Mouse (Mus musculus): ENCODE measurements at regions not wholly inside any gene's neighbourhood (a gene's known extent, or its start where the extent isn't known, plus 50 kb on each side); places are given as distances from the start of the nearest gene placed in this dataset.
A peak's percentile ranks its signal among the peaks of the same experiment; 100 is the strongest.

DNA sequence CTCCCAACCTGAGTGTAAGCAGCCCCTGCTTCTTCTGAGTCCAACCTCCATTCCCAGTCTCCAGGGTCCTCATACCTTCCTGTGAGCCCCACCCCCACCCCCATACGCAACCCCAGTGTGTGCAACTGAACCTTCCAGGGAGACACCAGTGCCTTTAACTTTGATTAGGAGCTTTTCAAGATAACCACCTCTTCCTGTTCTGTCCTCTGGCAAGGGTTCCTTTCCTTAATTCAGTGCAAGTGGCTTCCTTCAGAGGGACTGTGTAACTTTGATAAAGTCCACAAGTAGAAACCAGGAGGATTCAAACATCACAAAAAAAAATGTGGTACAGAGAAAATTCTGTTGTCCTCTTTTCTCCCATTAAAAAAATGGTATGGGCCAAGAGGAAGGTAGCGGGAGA is 174.2 kb upstream of the Nfe2l3 start:
- H3K27ac ChIP-seq = no peak overlapping the region
- ATAC-seq (replicated peaks; ENCODE audit: insufficient number of reproducible peaks, insufficient read depth, low FRiP score, low read depth) = peak; percentile 53; the same call in 1 of the 2 replicates
- no peak overlapping the region for H3K4me2 ChIP-seq
- H3K9me3 ChIP-seq (replicated peaks) = no peaks in the 10 kb centered on the region
- no peaks in the 10 kb centered on the region for H3K36me3 ChIP-seq
- H3K4me3 ChIP-seq = no peak overlapping the region
- WGBS = 55% methylated on average over 2 of the region's 2 CpGs
- H3K9ac ChIP-seq = no peak overlapping the region
- H3K4me1 ChIP-seq (replicated peaks) = no peaks in the 10 kb centered on the region; the same call in 1 of the 2 replicates
- H3K27me3 ChIP-seq = no peaks in the 10 kb centered on the region

DNA sequence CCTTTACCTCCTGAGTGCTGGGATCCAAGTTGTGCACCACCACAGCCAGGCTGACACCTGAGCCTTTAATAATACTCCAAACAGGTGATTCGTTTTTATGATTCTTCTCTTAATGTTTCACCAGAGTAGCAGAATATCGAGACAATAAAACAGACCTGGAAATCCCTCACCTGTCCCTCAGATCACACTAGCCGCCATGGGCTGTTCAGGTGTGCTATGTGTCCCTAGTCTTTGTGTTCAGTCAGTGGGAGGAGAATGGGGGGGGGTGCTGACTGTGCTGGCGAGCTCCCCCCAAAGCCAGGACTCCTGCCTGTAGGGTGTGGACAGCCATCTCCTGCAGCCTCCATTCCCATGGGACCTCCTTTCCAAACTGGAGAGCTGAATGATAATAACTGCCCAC is 168.9 kb upstream of the Nfe2l3 start:
- H3K4me1 ChIP-seq (replicated peaks) = peaks cover 5% of the 10 kb centered on the region; the same call in 1 of the 2 replicates
- H3K4me2 ChIP-seq = no peak overlapping the region
- H3K27me3 ChIP-seq = no peaks in the 10 kb centered on the region
- ATAC-seq (replicated peaks; ENCODE audit: insufficient number of reproducible peaks, insufficient read depth, low FRiP score, low read depth) = no peak
- H3K4me3 ChIP-seq = no peak overlapping the region
- no peaks in the 10 kb centered on the region for H3K9me3 ChIP-seq (replicated peaks)
- 76% methylated on average over 4 of the region's 4 CpGs for WGBS
- no peaks in the 10 kb centered on the region for H3K36me3 ChIP-seq
- no peak overlapping the region for H3K27ac ChIP-seq
- H3K9ac ChIP-seq = no peak overlapping the region

DNA sequence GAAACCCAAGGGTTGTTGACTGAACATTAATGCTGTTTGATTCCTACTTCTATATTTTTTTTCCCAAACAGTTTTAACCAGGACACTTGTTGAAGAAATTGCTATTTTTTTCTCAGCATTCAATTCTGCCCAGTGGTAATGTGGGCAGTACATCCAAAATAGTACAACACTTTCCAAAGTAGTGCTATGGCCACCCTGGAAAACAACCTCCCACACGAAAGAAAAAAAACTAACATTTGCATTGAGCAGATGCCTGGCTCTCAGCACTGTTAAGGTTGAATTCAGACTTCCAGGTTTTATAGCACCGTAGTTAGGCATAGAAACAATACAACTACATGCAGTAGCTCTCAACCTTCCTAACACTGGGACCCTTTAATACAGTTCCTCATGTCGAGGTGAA is 167.1 kb upstream of the Nfe2l3 start:
- no peak for ATAC-seq (replicated peaks; ENCODE audit: insufficient number of reproducible peaks, insufficient read depth, low FRiP score, low read depth)
- H3K9ac ChIP-seq = no peak overlapping the region
- no peak overlapping the region for H3K4me3 ChIP-seq
- no peaks in the 10 kb centered on the region for H3K9me3 ChIP-seq (replicated peaks)
- H3K27ac ChIP-seq = no peak overlapping the region
- H3K36me3 ChIP-seq = no peaks in the 10 kb centered on the region
- H3K4me1 ChIP-seq (replicated peaks) = peaks cover 10% of the 10 kb centered on the region; the same call in 1 of the 2 replicates
- WGBS = 74% methylated on average over 3 of the region's 3 CpGs
- no peak overlapping the region for H3K4me2 ChIP-seq
- no peaks in the 10 kb centered on the region for H3K27me3 ChIP-seq

- ATAC-seq (replicated peaks; ENCODE audit: insufficient number of reproducible peaks, insufficient read depth, low FRiP score, low read depth) = no peak
- Histone ChIP-seq H3K36me3 (no peaks in the 10 kb centered on the region), H3K9me3 (replicated peaks) (no peaks in the 10 kb centered on the region), H3K4me1 (replicated peaks) (peaks cover 10% of the 10 kb centered on the region; the same call in 1 of the 2 replicates), H3K4me3 (no peak overlapping the region), H3K27me3 (no peaks in the 10 kb centered on the region), H3K4me2 (no peak overlapping the region), H3K27ac (no peak overlapping the region), H3K9ac (no peak overlapping the region)
- 78% methylated on average over 6 of the region's 6 CpGs for WGBS
Observed at GRCm38 (mm10) chr6:51266721-51267120, 165.7 kb upstream of the Nfe2l3 start.

- Histone ChIP-seq H3K9ac (no peak overlapping the region), H3K36me3 (no peaks in the 10 kb centered on the region), H3K9me3 (replicated peaks) (no peaks in the 10 kb centered on the region), H3K4me3 (no peak overlapping the region), H3K27ac (no peak overlapping the region), H3K4me2 (no peak overlapping the region), H3K4me1 (replicated peaks) (peaks cover 10% of the 10 kb centered on the region; the same call in 1 of the 2 replicates), H3K27me3 (no peaks in the 10 kb centered on the region)
- no peak for ATAC-seq (replicated peaks; ENCODE audit: insufficient number of reproducible peaks, insufficient read depth, low FRiP score, low read depth)
- WGBS = 85% methylated on average over 5 of the region's 5 CpGs
Observed at GRCm38 (mm10) chr6:51267888-51268287, 164.6 kb upstream of the Nfe2l3 start.

- peak overlapping the region; percentile 92; the same call in 1 of the 2 replicates for H3K4me3 ChIP-seq
- H3K4me1 ChIP-seq (replicated peaks) = peaks cover 10% of the 10 kb centered on the region; the same call in 1 of the 2 replicates
- H3K36me3 ChIP-seq = no peaks in the 10 kb centered on the region
- no peak overlapping the region for H3K9ac ChIP-seq
- H3K9me3 ChIP-seq (replicated peaks) = no peaks in the 10 kb centered on the region
- H3K4me2 ChIP-seq = peak overlapping the region; percentile 97
- ATAC-seq (replicated peaks; ENCODE audit: insufficient number of reproducible peaks, insufficient read depth, low FRiP score, low read depth) = no peak
- no peaks in the 10 kb centered on the region for H3K27me3 ChIP-seq
- no peak overlapping the region for H3K27ac ChIP-seq
- WGBS = 72% methylated on average over 5 of the region's 5 CpGs
Observed at GRCm38 (mm10) chr6:51268931-51269330, 163.5 kb upstream of the Nfe2l3 start.

GRCm38 (mm10) chr6:51269617-51270016 is 162.9 kb upstream of the Nfe2l3 start:
- H3K4me2 ChIP-seq = peak overlapping the region; percentile 97
- WGBS = 21% methylated on average over 10 of the region's 10 CpGs
- peak overlapping the region; percentile 92 for H3K4me3 ChIP-seq
- H3K4me1 ChIP-seq (replicated peaks) = peaks cover 10% of the 10 kb centered on the region; the same call in 1 of the 2 replicates
- H3K27ac ChIP-seq = no peak overlapping the region
- no peaks in the 10 kb centered on the region for H3K27me3 ChIP-seq
- no peaks in the 10 kb centered on the region for H3K9me3 ChIP-seq (replicated peaks)
- peak overlapping the region; percentile 88 for H3K9ac ChIP-seq
- no peaks in the 10 kb centered on the region for H3K36me3 ChIP-seq
- no peak for ATAC-seq (replicated peaks; ENCODE audit: insufficient number of reproducible peaks, insufficient read depth, low FRiP score, low read depth)

DNA sequence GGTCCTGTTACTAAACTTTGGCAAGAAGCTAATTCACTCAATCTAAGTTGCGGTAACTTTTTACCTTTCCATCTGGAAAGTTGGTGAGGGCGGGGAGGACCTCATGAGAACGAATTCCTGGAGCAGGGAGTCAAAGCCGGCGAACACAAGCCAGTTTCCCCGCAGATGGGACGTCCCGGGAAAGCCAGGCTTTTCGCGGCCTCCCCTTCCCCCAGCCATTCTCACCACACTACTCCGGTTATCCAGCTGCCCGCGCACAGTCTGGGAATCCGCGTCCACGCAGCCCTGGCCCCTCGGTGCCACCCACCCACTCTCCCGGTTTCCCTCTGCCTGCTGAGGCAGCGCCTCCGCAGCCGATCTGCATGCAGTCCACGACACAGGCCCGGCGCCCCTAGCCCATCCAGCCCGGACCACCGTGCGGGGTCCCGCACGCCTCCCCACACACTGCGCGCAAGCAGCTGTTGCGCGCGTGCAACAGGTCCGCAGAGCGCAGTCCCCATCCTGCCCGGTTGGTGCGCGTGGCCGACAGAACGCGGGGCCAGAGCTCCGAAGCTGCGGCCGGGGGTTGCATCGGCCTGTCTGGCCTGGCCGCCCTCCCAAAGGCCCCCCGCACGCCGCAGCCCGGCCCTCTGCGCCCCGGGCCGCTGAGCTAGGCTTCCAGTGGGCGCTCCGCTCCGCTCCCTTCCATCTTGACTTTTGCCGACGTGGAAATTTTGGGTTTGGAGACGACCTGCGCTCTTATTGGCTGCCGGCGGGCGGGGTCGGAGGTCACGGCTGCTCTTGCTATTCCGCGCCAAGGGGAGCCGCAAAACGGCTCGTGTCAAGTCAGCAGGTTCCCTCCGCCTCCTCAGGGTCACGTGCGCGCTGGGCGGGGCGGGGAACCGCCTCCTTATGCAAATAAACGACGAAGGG is 162.0 kb upstream of the Nfe2l3 start:
- under 1% methylated on average over 80 of the region's 80 CpGs for WGBS
- Histone ChIP-seq H3K9ac (peak overlapping the region; percentile 88), H3K36me3 (no peaks in the 10 kb centered on the region), H3K9me3 (replicated peaks) (no peaks in the 10 kb centered on the region), H3K4me3 (peak overlapping the region; percentile 92), H3K4me1 (replicated peaks) (peaks cover 10% of the 10 kb centered on the region; the same call in 1 of the 2 replicates), H3K4me2 (peak overlapping the region; percentile 97), H3K27ac (peak overlapping the region; percentile 85), H3K27me3 (no peaks in the 10 kb centered on the region)
- peak; percentile 89 for ATAC-seq (replicated peaks; ENCODE audit: insufficient number of reproducible peaks, insufficient read depth, low FRiP score, low read depth)

DNA sequence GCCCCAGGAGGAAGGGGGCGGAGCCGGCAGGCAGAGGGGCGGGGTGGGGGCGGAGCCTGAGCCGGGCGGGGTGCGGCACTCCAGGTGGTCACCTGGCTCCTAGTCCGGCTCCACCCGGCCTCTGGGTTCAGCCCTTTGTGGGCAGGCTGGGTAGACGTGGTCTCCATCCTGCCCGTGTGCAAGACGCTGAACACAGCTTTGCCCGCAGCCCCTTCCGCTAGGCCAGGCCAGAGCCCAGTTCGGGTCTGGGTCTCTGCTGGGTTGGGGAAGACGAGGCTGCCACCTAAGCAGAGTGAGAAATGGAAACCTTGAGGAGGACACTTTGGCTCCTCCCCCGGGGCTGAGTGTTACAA is 161.4 kb upstream of the Nfe2l3 start:
- Histone ChIP-seq H3K4me2 (peak overlapping the region; percentile 97), H3K4me3 (peak overlapping the region; percentile 92), H3K27me3 (0 out of 2 replicates have a peak, but pooled peaks cover 4% of the 10 kb centered on the region), H3K9ac (no peak overlapping the region), H3K4me1 (replicated peaks) (peaks cover 10% of the 10 kb centered on the region; the same call in 1 of the 2 replicates), H3K27ac (peak overlapping the region; percentile 85), H3K9me3 (replicated peaks) (no peaks in the 10 kb centered on the region), H3K36me3 (no peaks in the 10 kb centered on the region)
- 3% methylated on average over 15 of the region's 17 CpGs for WGBS
- no peak for ATAC-seq (replicated peaks; ENCODE audit: insufficient number of reproducible peaks, insufficient read depth, low FRiP score, low read depth)

GRCm38 (mm10) chr6:51272136-51272736 is 160.2 kb upstream of the Nfe2l3 start:
- H3K9me3 ChIP-seq (replicated peaks) = no peaks in the 10 kb centered on the region
- no peak overlapping the region for H3K4me3 ChIP-seq
- H3K27me3 ChIP-seq = 0 out of 2 replicates have a peak, but pooled peaks cover 4% of the 10 kb centered on the region
- peaks cover 10% of the 10 kb centered on the region; the same call in 1 of the 2 replicates for H3K4me1 ChIP-seq (replicated peaks)
- 85% methylated on average over 19 of the region's 19 CpGs for WGBS
- H3K9ac ChIP-seq = no peak overlapping the region
- no peak overlapping the region for H3K27ac ChIP-seq
- no peak for ATAC-seq (replicated peaks; ENCODE audit: insufficient number of reproducible peaks, insufficient read depth, low FRiP score, low read depth)
- H3K4me2 ChIP-seq = no peak overlapping the region
- no peaks in the 10 kb centered on the region for H3K36me3 ChIP-seq

DNA sequence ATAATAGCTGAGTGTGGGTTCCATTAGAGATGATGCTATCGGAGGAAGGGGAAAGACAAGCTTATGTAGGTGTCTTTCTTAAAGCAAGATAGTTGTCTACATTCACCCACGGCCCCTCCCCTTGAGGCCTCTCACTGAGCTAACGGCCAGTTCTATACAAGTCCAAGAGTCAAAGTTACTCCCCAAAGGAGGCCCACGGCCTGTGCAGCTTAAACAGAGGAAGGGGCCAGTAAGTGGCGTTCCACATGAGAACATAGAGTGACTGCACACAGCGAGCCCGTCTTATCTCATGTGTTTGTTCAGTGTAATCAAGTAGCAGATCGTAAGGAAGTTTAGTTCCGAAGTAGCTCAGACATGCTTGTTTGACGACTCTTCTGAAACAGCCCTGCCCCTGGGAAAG is 153.0 kb upstream of the Nfe2l3 start:
- H3K4me1 ChIP-seq (replicated peaks) = peaks cover 6% of the 10 kb centered on the region
- H3K4me3 ChIP-seq = no peak overlapping the region

More for the DNA sequence above, 153.0 kb upstream of the Nfe2l3 start:
- no peak for ATAC-seq (replicated peaks; ENCODE audit: insufficient number of reproducible peaks, insufficient read depth, low FRiP score, low read depth)
- H3K36me3 ChIP-seq = no peaks in the 10 kb centered on the region
- no peaks in the 10 kb centered on the region for H3K9me3 ChIP-seq (replicated peaks)
- H3K27me3 ChIP-seq = 0 out of 2 replicates have a peak, but pooled peaks cover 4% of the 10 kb centered on the region
- no peak overlapping the region for H3K27ac ChIP-seq
- WGBS = 74% methylated on average over 10 of the region's 10 CpGs
- H3K9ac ChIP-seq = no peak overlapping the region
- no peak overlapping the region for H3K4me2 ChIP-seq

Measured in heart, embryonic 15.5 days (tissue).